Mouse (Mus musculus) olfactory bulb, adult 2 months (tissue): ENCODE measurements around the gene Mrps27.

Experiments
- CTCF ChIP-seq: fragments of 200-500 bp; IDR thresholded peaks from 2 replicates; pipeline ENCODE4 v1.5.1; 2012; ENCODE audit warnings: low read depth, mild to moderate bottlenecking, low read length, moderate library complexity; ENCODE audit not compliant: insufficient read depth
- POLR2A ChIP-seq: fragments of 200-500 bp; IDR thresholded peaks from 2 replicates; pipeline ENCODE4 v1.6.1; 2012; ENCODE audit warnings: mild to moderate bottlenecking, low read depth, low read length, moderate library complexity; ENCODE audit not compliant: insufficient read depth

GRCm38 (mm10) chr13:99304365-99304764 is 40.2 kb upstream of the Mrps27 start:
- no peak for TF ChIP-seq POLR2A
- no peak for TF ChIP-seq CTCF
